ENCODE assay signal across 8 mouse cellular contexts in genomic region chr17:34122188-34122984, GRCm38 (mm10). TPM values are rescaled to one million over a fixed set of nuclear protein-coding genes. Genes with fewer than 3 reads are reported as not detected.
DNase-seq lines count a peak whose midpoint lies in the region; ATAC-seq lines count a peak whose summit lies in the region.

Gene Brd2, minus strand, starts transcription at chr17:34122634.

- H3K9ac ChIP-seq in intestine, embryonic 16.5 days (ENCODE audit: low read depth, low read length), result peak within 1 kb of the TSS; percentile 98

- WGBS in intestine, embryonic 16.5 days, result under 1% methylated on average over 71 of the region's 75 CpGs

- peaks cover 24% of the 10 kb centered on the region for H3K4me1 ChIP-seq in intestine, embryonic 16.5 days (ENCODE audit: control insufficient read depth, insufficient read depth, low read length)

- ATAC-seq in intestine, embryonic 16.5 days, result peak; percentile 57

- peak; percentile 98 for DNase-seq in adrenal gland, postnatal 10 days
- peak; percentile 99 for DNase-seq in embryo, embryonic 9.5 days (ENCODE audit: extremely low spot score)
- peak; percentile 96 to 97 for DNase-seq in gastrocnemius, postnatal 4 days (ENCODE audit: low spot score in 2 of 2)
- peak; percentile 97 to 98 for DNase-seq in left cerebral cortex, postnatal 25 days (ENCODE audit: low spot score in 2 of 2)
- peak; percentile 97 for DNase-seq in mesoderm, embryonic 11.5 days (ENCODE audit: low read depth, low spot score)
- DNase-seq in right cerebral cortex, postnatal 25 days, result peak; percentile 98
- peak; percentile 96 to 98 for DNase-seq in urinary bladder, postnatal 36 days (ENCODE audit: low spot score in 2 of 2)

- no peaks in the 10 kb centered on the region for H3K27me3 ChIP-seq in intestine, embryonic 16.5 days (replicated peaks; ENCODE audit: control insufficient read depth, insufficient read depth, low read length)

- peaks cover 14% of the 10 kb centered on the region; the same call in 1 of the 2 replicates for H3K36me3 ChIP-seq in intestine, embryonic 16.5 days (ENCODE audit: control insufficient read depth, insufficient read depth, low read length)

- intact Hi-C loops in left cerebral cortex, postnatal 25 days (cut with DNase I), result loop anchor here (1.0 to 5.0 kb wide), 2 partner anchors 465 to 505 kb away; partner anchors contain the start of genes Ppt2 and Prrt1

- H3K4me3 ChIP-seq in intestine, embryonic 16.5 days (ENCODE audit: low read length), result peak within 1 kb of the TSS; percentile 89

- H3K4me2 ChIP-seq in intestine, embryonic 16.5 days (ENCODE audit: low read depth, low read length), result peak within 1 kb of the TSS; percentile 72

- H3K9me3 ChIP-seq in intestine, embryonic 16.5 days (ENCODE audit: control insufficient read depth, low read length), result no peaks in the 10 kb centered on the region

- peak within 1 kb of the TSS; percentile 100 for H3K27ac ChIP-seq in intestine, embryonic 16.5 days (ENCODE audit: low read length)

RNA-seq across cellular contexts. Expression of gene Brd2, which starts in this region (rescaled TPM):
- total RNA-seq in adrenal gland, postnatal 10 days (2021), result 100 to 1,000 TPM; 170 to 181 TPM
- total RNA-seq in gastrocnemius, postnatal 4 days (2021), result 100 to 1,000 TPM; 125 to 136 TPM
- polyA plus RNA-seq in intestine, embryonic 16.5 days (2015; fragmentation: Nextera tagmentation; extraction: Ambion mirVana), result 72.3 and 73.0 TPM in 2 replicates
- 100 to 1,000 TPM; 178 to 192 TPM for total RNA-seq in left cerebral cortex, postnatal 25 days (2021)

Comparison
In these comparisons a context has a peak if more than half of its experiments do, and no peak if none do; other contexts are left out.
1. Peak in every context shown above with its lines: DNase-seq, ATAC-seq, H3K4me3 ChIP-seq and H3K27ac ChIP-seq.